Mouse (Mus musculus): ENCODE data around the gene Ppox. TPM values are rescaled to one million over a fixed set of nuclear protein-coding genes. Genes with fewer than 3 reads are reported as not detected.
"Not testable (repeated sequence)": the region's sequence is repeated elsewhere in the genome, so short reads cannot be mapped to it uniquely, and the experiment has no call there.

Ppox gene
- polyA plus RNA-seq, 1 experiment = 7.1 TPM

- TF ChIP-seq CTCF (IDR thresholded peaks at IDR 0.05; ENCODE audit: control insufficient read depth, insufficient read depth, insufficient replicate concordance, low read depth, low read length) (no peak), POLR2A (IDR thresholded peaks at IDR 0.05; ENCODE audit: control insufficient read depth, low read depth, low read length) (no peak)
- Histone ChIP-seq H3K4me1 (ENCODE audit: control insufficient read depth, insufficient read depth, low read length) (no peaks in the 10 kb centered on the region), H3K4me3 (ENCODE audit: control insufficient read depth, low read depth, low read length) (no peak overlapping the region), H3K27ac (ENCODE audit: control insufficient read depth, insufficient read depth, low read depth, low read length) (no peak overlapping the region), H3K27me3 (ENCODE audit: control insufficient read depth, insufficient read depth, low read length) (no peaks in the 10 kb centered on the region), H3K36me3 (ENCODE audit: control insufficient read depth, insufficient read depth, low read length) (no peaks in the 10 kb centered on the region)
These were observed 41.0 kb upstream of the Ppox start for GRCm38 (mm10) chr1:171322012-171322411.

- H3K27me3 ChIP-seq (ENCODE audit: control insufficient read depth, insufficient read depth, low read length) = no peaks in the 10 kb centered on the region
- no peaks in the 10 kb centered on the region for H3K4me1 ChIP-seq (ENCODE audit: control insufficient read depth, insufficient read depth, low read length)
- TF ChIP-seq POLR2A (IDR thresholded peaks at IDR 0.05; ENCODE audit: control insufficient read depth, low read depth, low read length) (no peak), CTCF (IDR thresholded peaks at IDR 0.05; ENCODE audit: control insufficient read depth, insufficient read depth, insufficient replicate concordance, low read depth, low read length) (no peak)
- H3K4me3 ChIP-seq (ENCODE audit: control insufficient read depth, low read depth, low read length) = no peak overlapping the region
- H3K36me3 ChIP-seq (ENCODE audit: control insufficient read depth, insufficient read depth, low read length) = no peaks in the 10 kb centered on the region
- no peak overlapping the region for H3K27ac ChIP-seq (ENCODE audit: control insufficient read depth, insufficient read depth, low read depth, low read length)
These were observed 40.4 kb upstream of the Ppox start for GRCm38 (mm10) chr1:171321415-171321814.

GRCm38 (mm10) chr1:171320151-171320550 is 39.2 kb upstream of the Ppox start:
- H3K4me1 ChIP-seq (ENCODE audit: control insufficient read depth, insufficient read depth, low read length) = no peaks in the 10 kb centered on the region
- no peak overlapping the region for H3K27ac ChIP-seq (ENCODE audit: control insufficient read depth, insufficient read depth, low read depth, low read length)
- H3K4me3 ChIP-seq (ENCODE audit: control insufficient read depth, low read depth, low read length) = no peak overlapping the region
- H3K36me3 ChIP-seq (ENCODE audit: control insufficient read depth, insufficient read depth, low read length) = no peaks in the 10 kb centered on the region
- no peaks in the 10 kb centered on the region for H3K27me3 ChIP-seq (ENCODE audit: control insufficient read depth, insufficient read depth, low read length)
- TF ChIP-seq CTCF (IDR thresholded peaks at IDR 0.05; ENCODE audit: control insufficient read depth, insufficient read depth, insufficient replicate concordance, low read depth, low read length) (no peak), POLR2A (IDR thresholded peaks at IDR 0.05; ENCODE audit: control insufficient read depth, low read depth, low read length) (no peak)

- no peaks in the 10 kb centered on the region for H3K4me1 ChIP-seq (ENCODE audit: control insufficient read depth, insufficient read depth, low read length)
- TF ChIP-seq POLR2A (IDR thresholded peaks at IDR 0.05; ENCODE audit: control insufficient read depth, low read depth, low read length) = no peak
- H3K27me3 ChIP-seq (ENCODE audit: control insufficient read depth, insufficient read depth, low read length) = no peaks in the 10 kb centered on the region
- no peak overlapping the region for H3K4me3 ChIP-seq (ENCODE audit: control insufficient read depth, low read depth, low read length)
- no peak overlapping the region for H3K27ac ChIP-seq (ENCODE audit: control insufficient read depth, insufficient read depth, low read depth, low read length)
- no peaks in the 10 kb centered on the region for H3K36me3 ChIP-seq (ENCODE audit: control insufficient read depth, insufficient read depth, low read length)
These were observed 38.8 kb upstream of the Ppox start for GRCm38 (mm10) chr1:171319748-171320147.

- no peak overlapping the region for H3K4me3 ChIP-seq (ENCODE audit: control insufficient read depth, low read depth, low read length)
- TF ChIP-seq POLR2A (IDR thresholded peaks at IDR 0.05; ENCODE audit: control insufficient read depth, low read depth, low read length) = no peak
- TF ChIP-seq CTCF (IDR thresholded peaks at IDR 0.05; ENCODE audit: control insufficient read depth, insufficient read depth, insufficient replicate concordance, low read depth, low read length) = no peak
- H3K27me3 ChIP-seq (ENCODE audit: control insufficient read depth, insufficient read depth, low read length) = no peaks in the 10 kb centered on the region
- H3K27ac ChIP-seq (ENCODE audit: control insufficient read depth, insufficient read depth, low read depth, low read length) = no peak overlapping the region
- H3K36me3 ChIP-seq (ENCODE audit: control insufficient read depth, insufficient read depth, low read length) = no peaks in the 10 kb centered on the region
- H3K4me1 ChIP-seq (ENCODE audit: control insufficient read depth, insufficient read depth, low read length) = peaks cover 5% of the 10 kb centered on the region
These were observed 28.3 kb upstream of the Ppox start for GRCm38 (mm10) chr1:171309321-171309720.

GRCm38 (mm10) chr1:171306157-171306556 is 25.2 kb upstream of the Ppox start:
- H3K36me3 ChIP-seq (ENCODE audit: control insufficient read depth, insufficient read depth, low read length); H3K4me1 ChIP-seq (ENCODE audit: control insufficient read depth, insufficient read depth, low read length); H3K27me3 ChIP-seq (ENCODE audit: control insufficient read depth, insufficient read depth, low read length): not testable (repeated sequence)
- Histone ChIP-seq H3K4me3 (ENCODE audit: control insufficient read depth, low read depth, low read length) (peak overlapping the region; percentile 67), H3K27ac (ENCODE audit: control insufficient read depth, insufficient read depth, low read depth, low read length) (peak overlapping the region; percentile 44)

GRCm38 (mm10) chr1:171298226-171298625 is 17.2 kb upstream of the Ppox start:
- no peak for TF ChIP-seq CTCF (IDR thresholded peaks at IDR 0.05; ENCODE audit: control insufficient read depth, insufficient read depth, insufficient replicate concordance, low read depth, low read length)
- TF ChIP-seq POLR2A (IDR thresholded peaks at IDR 0.05; ENCODE audit: control insufficient read depth, low read depth, low read length) = no peak
- H3K27me3 ChIP-seq (ENCODE audit: control insufficient read depth, insufficient read depth, low read length) = no peaks in the 10 kb centered on the region
- H3K4me3 ChIP-seq (ENCODE audit: control insufficient read depth, low read depth, low read length) = no peak overlapping the region
- H3K27ac ChIP-seq (ENCODE audit: control insufficient read depth, insufficient read depth, low read depth, low read length) = no peak overlapping the region
- H3K4me1 ChIP-seq (ENCODE audit: control insufficient read depth, insufficient read depth, low read length) = no peaks in the 10 kb centered on the region
- H3K36me3 ChIP-seq (ENCODE audit: control insufficient read depth, insufficient read depth, low read length) = no peaks in the 10 kb centered on the region

GRCm38 (mm10) chr1:171295063-171295402 is 14.0 kb upstream of the Ppox start:
- H3K36me3 ChIP-seq (ENCODE audit: control insufficient read depth, insufficient read depth, low read length) = no peaks in the 10 kb centered on the region
- peak overlapping the region; percentile 100 for H3K4me3 ChIP-seq (ENCODE audit: control insufficient read depth, low read depth, low read length)
- no peak for TF ChIP-seq CTCF (IDR thresholded peaks at IDR 0.05; ENCODE audit: control insufficient read depth, insufficient read depth, insufficient replicate concordance, low read depth, low read length)
- no peak for TF ChIP-seq POLR2A (IDR thresholded peaks at IDR 0.05; ENCODE audit: control insufficient read depth, low read depth, low read length)
- no peaks in the 10 kb centered on the region for H3K27me3 ChIP-seq (ENCODE audit: control insufficient read depth, insufficient read depth, low read length)
- no peaks in the 10 kb centered on the region for H3K4me1 ChIP-seq (ENCODE audit: control insufficient read depth, insufficient read depth, low read length)
- H3K27ac ChIP-seq (ENCODE audit: control insufficient read depth, insufficient read depth, low read depth, low read length) = peak overlapping the region; percentile 98
